Mouse (Mus musculus): ENCODE measurements at regions not wholly inside any gene's neighbourhood (a gene's known extent, or its start where the extent isn't known, plus 50 kb on each side); places are given as distances from the start of the nearest gene placed in this dataset.

- TF ChIP-seq CTCF (IDR thresholded peaks at IDR 0.05; ENCODE audit: low read depth) (no peak), EP300 (IDR thresholded peaks at IDR 0.05; ENCODE audit: low read depth) (no peak)
These were observed 172.0 kb downstream of the Mylk4 start for GRCm38 (mm10) chr13:32611551-32612295.

Data from liver, postnatal 0 days (tissue).